Mouse (Mus musculus) heart, embryonic 10.5 days (tissue): Measurements from ENCODE around the gene Syne1. TPM values are rescaled to one million over a fixed set of nuclear protein-coding genes. Genes with fewer than 3 reads are reported as not detected.

ENCODE experiments used
- DNase-seq: peaks from one replicate; pipeline ENCODE4 v3.0.0-alpha.2; 2017; ENCODE audit warnings: low spot score
- H3K27ac ChIP-seq: fragments of 300-500 bp; sonication (generic); 2 replicates; pipeline ENCODE4 v1.5.1; 2016; ENCODE audit warnings: mild to moderate bottlenecking
- H3K27me3 ChIP-seq: fragments of 300-500 bp; sonication (generic); 2 replicates; pipeline ENCODE4 v1.6.1; 2016; ENCODE audit warnings: mild to moderate bottlenecking; ENCODE audit not compliant: poor library complexity, insufficient read depth, severe bottlenecking
- H3K36me3 ChIP-seq: fragments of 300-500 bp; sonication (generic); 2 replicates; pipeline ENCODE4 v1.6.1; 2016; ENCODE audit warnings: mild to moderate bottlenecking, moderate library complexity
- H3K4me1 ChIP-seq: fragments of 300-500 bp; sonication (generic); 2 replicates; pipeline ENCODE4 v1.6.1; 2016; ENCODE audit warnings: mild to moderate bottlenecking
- H3K4me3 ChIP-seq: fragments of 300-500 bp; sonication (generic); 2 replicates; pipeline ENCODE4 v1.5.1; 2016; ENCODE audit warnings: mild to moderate bottlenecking, moderate library complexity
- H3K9me3 ChIP-seq: fragments of 300-500 bp; sonication (generic); 2 replicates; pipeline ENCODE4 v1.6.1; 2016; ENCODE audit warnings: mild to moderate bottlenecking, moderate library complexity
- WGBS: fragments of 180-500 bp; shearing (Covaris S2); methylation state at CpG from one replicate; pipeline ENCODE4 v1.1.7; 2016; 5-methylcytosine and 5-hydroxymethylcytosine counted together
- polyA plus RNA-seq: library from polyadenylated mRNA; unstranded; fragments of >200 nt; fragmentation: Nextera tagmentation; extraction: Ambion mirVana; gene quantifications from 2 replicates; pipeline ENCODE4 v1.2.1, GENCODE M21; 2016

The Syne1 gene
- polyA plus RNA-seq, 1 experiment from 2014 or later: 6.8 TPM

GRCm38 (mm10) chr10:4993802-4994201 is 557.5 kb downstream of the Syne1 start:
- WGBS: 54% methylated on average over 3 of the region's 3 CpGs
- no peaks in the 10 kb centered on the region for H3K36me3 ChIP-seq
- no peaks in the 10 kb centered on the region for H3K4me1 ChIP-seq
- no peaks in the 10 kb centered on the region for H3K27me3 ChIP-seq
- no peaks in the 10 kb centered on the region for H3K9me3 ChIP-seq
- DNase-seq: no peak
- H3K27ac ChIP-seq: no peak overlapping the region
- no peak overlapping the region for H3K4me3 ChIP-seq

- no peak overlapping the region for H3K27ac ChIP-seq
- H3K27me3 ChIP-seq: no peaks in the 10 kb centered on the region
- no peaks in the 10 kb centered on the region for H3K9me3 ChIP-seq
- H3K36me3 ChIP-seq: no peaks in the 10 kb centered on the region
- no peak overlapping the region for H3K4me3 ChIP-seq
- 54% methylated on average over 2 of the region's 2 CpGs for WGBS
- H3K4me1 ChIP-seq: no peaks in the 10 kb centered on the region
- DNase-seq: no peak
These were observed 567.4 kb downstream of the Syne1 start for GRCm38 (mm10) chr10:4983919-4984318.

- no peak overlapping the region for H3K27ac ChIP-seq
- H3K36me3 ChIP-seq: no peaks in the 10 kb centered on the region
- no peak for DNase-seq
- H3K27me3 ChIP-seq: no peaks in the 10 kb centered on the region
- H3K9me3 ChIP-seq: no peaks in the 10 kb centered on the region
- 85% methylated on average over 3 of the region's 3 CpGs for WGBS
- H3K4me1 ChIP-seq: no peaks in the 10 kb centered on the region
- no peak overlapping the region for H3K4me3 ChIP-seq
These were observed 573.9 kb downstream of the Syne1 start for GRCm38 (mm10) chr10:4977374-4977773.

- DNase-seq: no peak
- Histone ChIP-seq H3K27ac (no peak overlapping the region), H3K4me1 (no peaks in the 10 kb centered on the region), H3K36me3 (no peaks in the 10 kb centered on the region), H3K4me3 (no peak overlapping the region), H3K27me3 (no peaks in the 10 kb centered on the region), H3K9me3 (no peaks in the 10 kb centered on the region)
- WGBS: 86% methylated on average over 2 of the region's 2 CpGs
These were observed 574.7 kb downstream of the Syne1 start for GRCm38 (mm10) chr10:4976557-4976956.

- Histone ChIP-seq H3K4me3 (no peak overlapping the region), H3K4me1 (no peaks in the 10 kb centered on the region), H3K27me3 (no peaks in the 10 kb centered on the region), H3K36me3 (no peaks in the 10 kb centered on the region), H3K27ac (no peak overlapping the region), H3K9me3 (no peaks in the 10 kb centered on the region)
- DNase-seq: no peak
- 73% methylated on average over 4 of the region's 4 CpGs for whole genome bisulfite sequencing
These were observed 577.0 kb downstream of the Syne1 start for GRCm38 (mm10) chr10:4974246-4974645.

GRCm38 (mm10) chr10:4972026-4972425 is 579.3 kb downstream of the Syne1 start:
- Histone ChIP-seq H3K4me1 (no peaks in the 10 kb centered on the region), H3K9me3 (no peaks in the 10 kb centered on the region), H3K27me3 (no peaks in the 10 kb centered on the region), H3K4me3 (no peak overlapping the region), H3K27ac (no peak overlapping the region), H3K36me3 (no peaks in the 10 kb centered on the region)
- 73% methylated on average over 2 of the region's 2 CpGs for WGBS
- no peak for DNase-seq

GRCm38 (mm10) chr10:4971586-4971985 is 579.7 kb downstream of the Syne1 start:
- H3K27ac ChIP-seq: no peak overlapping the region
- no peak for DNase-seq
- H3K27me3 ChIP-seq: no peaks in the 10 kb centered on the region
- no peaks in the 10 kb centered on the region for H3K4me1 ChIP-seq
- no peak overlapping the region for H3K4me3 ChIP-seq
- no peaks in the 10 kb centered on the region for H3K9me3 ChIP-seq
- no peaks in the 10 kb centered on the region for H3K36me3 ChIP-seq

- Histone ChIP-seq H3K36me3 (no peaks in the 10 kb centered on the region), H3K4me3 (no peak overlapping the region), H3K27me3 (no peaks in the 10 kb centered on the region), H3K4me1 (no peaks in the 10 kb centered on the region), H3K9me3 (no peaks in the 10 kb centered on the region), H3K27ac (no peak overlapping the region)
- no peak for DNase-seq
- WGBS: 83% methylated on average over 7 of the region's 7 CpGs
These were observed 580.1 kb downstream of the Syne1 start for GRCm38 (mm10) chr10:4971156-4971555.

Other genes with a start within 250 kb of the Syne1 start
- gene Myct1, start 42.3 kb upstream of the Syne1 start, polyA plus RNA-seq: 2.0 and 3.5 TPM in 2 replicates
- not detected in 2 replicates for gene Vip, start 87.7 kb upstream of the Syne1 start, polyA plus RNA-seq